Mouse (Mus musculus) adrenal gland (tissue): ENCODE data around the gene Dip2b.

Experiments used
- intact Hi-C: fragments of 180-260 bp; cut with DNase I; formaldehyde crosslinking; loops from one replicate; pipeline ENCODE4 v1.15.1; 2025

The Dip2b gene

DNA sequence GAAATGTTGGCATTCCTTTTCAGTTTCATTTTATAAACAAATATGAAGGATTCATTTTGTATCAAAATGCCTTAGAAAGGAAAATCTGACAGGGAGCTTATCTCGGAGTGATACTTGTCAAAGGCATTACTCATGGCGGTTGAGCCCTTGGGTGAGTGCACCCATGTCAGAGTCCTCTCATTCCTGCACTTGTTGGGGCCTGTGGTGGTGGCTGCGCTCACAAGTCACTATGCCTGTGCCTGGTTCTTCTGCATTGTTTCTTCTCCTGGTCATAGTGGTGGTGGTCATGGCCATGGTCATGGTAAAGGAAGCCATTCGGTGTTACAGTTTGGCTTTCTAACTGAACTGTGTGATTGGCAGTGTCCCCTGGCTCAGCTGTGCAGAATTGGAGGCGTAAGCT, 44.3 kb downstream of the Dip2b start:
- intact Hi-C loops, result loop anchor here (5.0 kb wide), 1 partner anchor 40 kb away; no protein-coding TSS in a partner anchor

DNA sequence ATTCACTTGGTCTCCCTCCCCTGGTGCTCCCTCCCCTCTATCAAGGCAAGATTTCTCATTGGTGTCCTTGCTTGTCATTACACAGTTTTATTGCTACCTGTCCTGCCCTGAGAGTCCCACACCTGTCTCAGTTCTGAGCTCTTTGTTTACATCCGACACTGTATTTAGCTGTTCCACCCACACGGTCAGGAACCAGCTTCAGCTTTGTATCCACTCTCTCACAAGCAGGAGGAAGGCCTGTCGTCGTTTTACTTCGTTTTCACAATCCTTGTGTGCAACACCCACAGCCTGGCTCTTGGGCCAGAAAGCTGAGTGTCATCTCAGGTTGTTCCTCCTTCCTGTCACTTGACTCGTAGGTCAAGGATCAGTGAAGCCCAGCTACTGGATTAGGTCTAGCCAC, 45.4 kb downstream of the Dip2b start:
- intact Hi-C loops, result loop anchor here (5.0 kb wide), 1 partner anchor 42 kb away; no protein-coding TSS in a partner anchor

DNA sequence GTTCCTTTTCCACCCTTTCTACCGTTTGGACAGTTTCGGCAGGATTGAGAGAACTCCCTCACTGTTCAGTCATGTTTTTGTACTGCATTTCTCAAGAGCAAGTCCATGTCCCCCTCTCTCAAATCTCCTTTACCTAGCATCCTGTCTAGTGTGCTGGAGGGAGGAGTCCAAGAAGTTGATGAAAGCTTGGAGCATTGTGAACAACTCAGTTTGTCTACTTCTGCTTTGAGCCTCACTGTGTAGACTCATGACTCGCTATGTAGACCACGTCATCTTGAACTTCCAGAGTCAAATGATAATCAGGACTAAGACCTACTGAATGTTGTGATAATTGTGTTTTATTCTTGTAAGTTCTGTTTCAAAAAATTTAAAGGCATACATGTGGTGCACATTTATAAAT, 46.4 kb downstream of the Dip2b start:
- intact Hi-C loops, result loop anchor here (5.0 kb wide), 1 partner anchor 43 kb away; no protein-coding TSS in a partner anchor

DNA sequence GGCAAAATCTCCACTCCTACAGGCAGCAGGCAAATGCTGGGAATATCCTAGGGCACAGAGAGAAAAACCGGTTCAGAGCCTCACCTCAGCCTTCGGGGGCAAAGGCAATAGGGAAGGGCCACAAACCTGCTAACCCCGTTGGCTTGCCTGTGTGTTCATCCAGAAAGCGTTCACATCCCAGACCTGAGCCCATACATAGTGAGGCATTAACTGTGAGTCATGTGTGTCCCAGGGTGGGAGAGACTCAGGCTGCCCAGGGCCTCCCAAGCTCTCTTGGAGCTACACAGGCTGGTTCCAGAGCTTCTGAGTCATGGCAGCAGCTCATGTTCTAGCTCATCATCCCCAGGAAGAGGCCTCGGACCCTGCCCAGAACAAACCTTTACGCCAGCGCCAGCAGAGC, 49.6 kb downstream of the Dip2b start:
- intact Hi-C loops, result no loop called here

DNA sequence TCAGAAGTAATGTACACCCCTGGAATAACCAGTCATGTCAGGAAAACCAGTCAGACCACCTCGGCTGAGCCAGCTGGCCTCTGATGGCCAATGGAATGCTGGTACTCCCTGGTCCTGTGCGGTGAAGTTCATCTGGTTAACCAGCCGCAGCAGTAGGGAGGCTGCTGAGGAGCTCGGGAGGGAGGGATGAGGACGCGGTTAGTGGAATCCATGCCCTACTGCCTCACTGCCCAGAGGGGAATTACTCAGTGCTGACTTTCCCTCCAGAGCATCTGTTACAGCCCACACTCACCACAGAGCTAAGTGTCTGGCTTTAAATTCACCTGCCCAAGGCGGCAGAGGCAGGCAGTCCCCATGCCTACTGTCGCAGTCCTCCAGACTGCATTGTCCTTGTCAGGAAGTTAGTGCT, 51.2 kb downstream of the Dip2b start:
- intact Hi-C loops, result no loop called here

DNA sequence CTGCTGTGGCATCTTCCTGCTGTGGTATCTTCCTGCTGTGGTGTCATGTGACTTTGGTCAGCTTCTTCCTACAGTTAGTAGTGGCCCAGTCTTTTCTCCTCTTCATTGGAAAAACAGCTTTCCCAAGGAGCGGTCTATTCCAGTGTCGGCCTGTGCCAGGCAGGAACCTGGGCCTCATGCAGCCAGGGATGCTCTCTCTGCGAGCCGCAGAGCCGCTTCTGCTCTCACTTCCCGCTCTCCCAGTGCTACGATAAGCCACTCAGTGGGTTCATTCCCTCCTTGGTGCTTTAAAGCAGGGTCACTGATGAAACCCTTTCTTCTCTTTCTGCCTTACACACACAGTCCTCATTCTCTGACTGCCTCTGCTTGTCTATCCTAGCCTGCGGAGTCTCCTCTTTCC, 53.4 kb downstream of the Dip2b start:
- intact Hi-C loops, result no loop called here

DNA sequence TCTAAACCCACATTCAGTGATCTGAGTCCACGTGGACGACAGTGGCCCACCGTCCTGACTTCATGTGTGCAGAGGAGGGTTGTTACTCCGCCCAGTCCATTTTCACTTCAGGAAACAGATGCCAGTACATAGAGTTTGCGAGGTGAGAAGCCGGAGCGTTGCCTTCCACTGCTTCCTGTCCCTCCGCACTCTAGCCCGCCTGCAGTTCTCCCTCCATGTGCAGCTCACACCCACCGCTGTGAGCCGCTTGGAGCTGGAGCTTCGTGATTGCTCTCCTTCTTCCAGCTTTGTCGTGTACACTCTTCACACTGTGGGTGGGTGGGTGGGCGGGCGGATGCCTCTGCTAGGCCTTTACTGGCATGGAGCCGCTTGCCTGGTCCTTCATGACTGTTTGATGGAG, 53.8 kb downstream of the Dip2b start:
- intact Hi-C loops, result no loop called here

DNA sequence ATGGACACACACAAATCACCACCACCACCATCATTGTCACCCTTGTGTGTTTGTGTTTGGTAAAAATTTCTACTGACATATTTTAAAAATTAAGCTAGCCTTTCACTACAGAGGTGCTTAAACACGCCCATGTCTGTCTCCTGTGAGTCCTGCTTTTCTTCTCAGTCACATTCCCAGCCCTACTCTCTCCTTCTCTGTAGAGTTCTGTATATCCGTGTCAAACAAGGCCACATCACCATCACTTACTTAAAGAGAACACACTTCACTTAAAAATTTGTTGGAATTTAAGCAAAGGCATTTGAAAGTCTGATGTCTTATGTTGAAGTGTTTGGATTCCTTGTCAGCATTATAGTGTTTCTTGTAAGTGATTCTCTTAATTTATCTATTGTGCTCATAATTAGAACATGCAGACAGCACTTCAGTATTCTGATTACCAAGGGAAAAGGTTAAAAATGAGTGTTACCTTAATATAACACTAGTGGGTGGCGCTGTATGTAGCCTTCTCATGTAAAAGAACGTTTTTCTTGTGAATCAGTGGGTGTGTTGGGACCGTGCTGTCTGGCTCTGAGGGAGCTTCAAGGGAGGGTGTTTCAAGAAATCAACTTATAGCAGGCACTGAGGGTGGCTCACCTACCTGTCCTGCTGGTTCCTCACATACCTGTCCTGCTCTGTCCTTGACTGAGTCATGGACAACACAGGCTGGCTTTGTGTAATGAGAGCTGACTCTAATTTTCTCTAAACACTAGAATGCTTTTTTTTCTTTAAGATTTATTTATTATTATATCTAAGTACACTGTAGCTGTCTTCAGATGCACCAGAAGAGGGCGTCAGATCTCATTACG, 58.3 kb downstream of the Dip2b start:
- intact Hi-C loops, result no loop called here

DNA sequence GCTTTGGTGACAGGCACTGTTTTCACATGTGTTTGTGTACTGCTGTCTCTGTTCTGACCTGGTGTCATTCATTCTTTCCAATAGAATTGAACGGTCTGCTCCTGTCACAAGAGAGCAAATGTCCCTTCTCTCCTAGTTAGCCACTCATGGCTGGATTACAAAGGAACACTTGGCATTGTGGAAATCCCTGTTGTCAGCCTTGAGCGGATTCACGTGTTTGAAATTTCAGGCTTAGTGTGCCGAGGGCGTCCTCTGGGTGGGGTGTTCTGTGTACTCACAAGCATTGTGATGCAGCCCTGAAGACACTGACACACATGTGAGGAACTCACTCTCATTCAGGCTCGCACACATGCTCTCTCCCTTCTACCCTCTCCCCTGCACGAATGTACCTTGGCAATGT, 61.9 kb downstream of the Dip2b start:
- intact Hi-C loops, result no loop called here

DNA sequence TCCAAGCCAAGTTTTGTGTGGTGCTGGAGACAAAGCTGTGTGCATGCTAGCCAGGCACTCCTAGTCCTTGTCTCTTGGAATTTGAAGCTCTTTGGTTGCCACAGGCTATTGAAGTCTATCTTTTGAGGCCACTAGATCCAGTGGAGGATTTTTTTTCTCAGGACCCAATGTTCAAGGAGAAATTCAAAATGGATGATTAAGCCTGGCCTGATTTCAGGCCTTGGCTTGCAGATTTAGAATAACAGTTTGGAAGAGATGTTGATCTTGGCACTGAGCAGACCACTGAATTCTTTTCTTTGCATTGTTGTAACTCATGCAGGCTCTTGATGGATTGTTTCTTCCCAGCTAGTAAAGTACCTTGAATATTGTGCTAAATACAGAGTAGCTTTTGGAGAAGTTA, 62.7 kb downstream of the Dip2b start:
- intact Hi-C loops, result no loop called here

DNA sequence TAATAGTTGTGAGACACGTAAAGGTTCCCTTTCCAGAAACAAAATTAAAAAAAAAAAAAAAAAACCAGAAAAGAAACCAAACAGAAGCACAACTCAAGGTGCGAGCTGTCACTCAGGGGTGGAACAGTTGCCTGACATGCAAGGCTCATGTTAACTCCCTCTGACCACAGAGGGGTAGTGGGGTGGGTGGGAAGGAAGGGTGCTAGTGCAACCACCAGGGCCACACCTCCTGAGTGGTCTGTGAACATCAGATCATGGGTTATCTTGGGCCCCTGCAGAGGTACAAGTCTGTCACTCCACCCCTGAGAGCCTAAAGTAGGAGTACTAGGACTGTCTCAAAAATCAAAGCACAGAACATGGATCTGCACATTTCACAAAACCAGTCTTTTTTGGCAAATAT, 65.7 kb downstream of the Dip2b start:
- intact Hi-C loops, result no loop called here

DNA sequence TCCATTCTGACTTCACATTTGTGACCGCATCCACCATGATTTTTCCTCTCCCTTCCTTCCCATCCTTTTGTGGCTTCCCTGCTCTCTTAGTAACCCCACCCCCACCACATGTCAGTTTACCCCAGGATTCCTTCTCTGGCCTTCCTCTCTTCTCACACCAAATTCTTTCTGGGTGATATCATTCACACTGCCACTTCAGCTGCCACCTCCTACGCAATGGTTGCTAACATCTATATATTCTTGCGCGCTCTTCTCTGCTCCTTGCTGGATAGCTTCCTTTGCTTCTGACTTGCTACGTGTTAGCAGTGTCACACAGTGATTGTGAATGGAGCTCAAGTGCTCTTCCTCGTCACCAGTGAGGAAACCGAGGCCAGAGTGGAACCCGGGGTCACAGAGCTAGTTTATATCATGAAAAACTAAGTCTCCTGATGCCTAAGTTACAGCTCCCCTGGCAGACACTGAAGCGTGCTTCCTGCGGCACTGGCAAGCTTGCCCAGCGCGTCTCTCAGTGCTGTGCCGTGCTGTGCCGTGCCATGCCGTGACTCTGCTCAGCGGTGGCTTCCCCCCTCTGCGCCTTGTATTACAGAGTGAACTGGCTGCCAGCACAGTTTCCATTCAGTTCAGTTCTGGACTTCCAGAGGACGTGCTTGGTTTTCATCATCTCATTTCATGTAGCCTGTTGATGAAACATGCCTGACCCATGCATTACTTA, 69.8 kb downstream of the Dip2b start:
- intact Hi-C loops, result no loop called here

DNA sequence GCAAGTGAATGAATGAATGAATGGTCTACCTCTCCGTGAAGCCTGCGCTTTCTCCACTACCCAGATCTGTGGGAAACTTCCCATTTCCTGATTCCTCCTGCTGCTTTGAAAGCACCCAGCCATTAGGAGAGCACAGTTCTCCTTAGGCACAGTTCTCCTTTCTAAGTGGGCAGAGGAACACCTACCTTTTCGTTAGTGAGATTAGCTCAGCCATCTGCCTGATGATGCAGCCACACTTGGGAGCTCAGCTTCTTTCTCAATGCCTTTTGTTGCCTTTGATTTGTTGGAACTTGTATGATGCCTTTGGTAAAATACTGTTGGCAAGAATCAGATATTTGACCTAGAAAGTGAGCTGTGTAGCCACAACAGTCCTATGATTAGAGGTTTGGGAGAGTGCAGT, 71.5 kb downstream of the Dip2b start:
- intact Hi-C loops, result no loop called here

DNA sequence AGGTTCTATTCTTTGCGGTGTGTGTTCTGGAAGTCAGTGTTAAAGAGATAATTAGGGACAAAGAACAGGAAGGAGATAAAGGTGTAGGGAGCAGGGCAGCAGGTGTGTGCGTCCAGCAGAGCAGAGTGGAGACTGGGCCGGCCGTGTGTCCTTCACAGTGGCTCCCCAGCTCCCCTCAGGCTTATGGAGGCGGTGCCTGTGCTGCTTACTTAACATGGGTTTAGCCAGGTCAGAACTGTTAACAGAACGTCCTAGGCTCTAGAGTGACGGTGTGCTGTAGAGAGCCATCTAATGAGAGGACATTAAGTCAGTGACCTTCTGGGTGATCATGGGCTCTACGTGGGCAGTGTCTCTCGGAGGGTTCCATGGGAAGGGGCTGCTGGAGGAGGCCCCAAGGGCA, 73.4 kb downstream of the Dip2b start:
- intact Hi-C loops, result no loop called here

DNA sequence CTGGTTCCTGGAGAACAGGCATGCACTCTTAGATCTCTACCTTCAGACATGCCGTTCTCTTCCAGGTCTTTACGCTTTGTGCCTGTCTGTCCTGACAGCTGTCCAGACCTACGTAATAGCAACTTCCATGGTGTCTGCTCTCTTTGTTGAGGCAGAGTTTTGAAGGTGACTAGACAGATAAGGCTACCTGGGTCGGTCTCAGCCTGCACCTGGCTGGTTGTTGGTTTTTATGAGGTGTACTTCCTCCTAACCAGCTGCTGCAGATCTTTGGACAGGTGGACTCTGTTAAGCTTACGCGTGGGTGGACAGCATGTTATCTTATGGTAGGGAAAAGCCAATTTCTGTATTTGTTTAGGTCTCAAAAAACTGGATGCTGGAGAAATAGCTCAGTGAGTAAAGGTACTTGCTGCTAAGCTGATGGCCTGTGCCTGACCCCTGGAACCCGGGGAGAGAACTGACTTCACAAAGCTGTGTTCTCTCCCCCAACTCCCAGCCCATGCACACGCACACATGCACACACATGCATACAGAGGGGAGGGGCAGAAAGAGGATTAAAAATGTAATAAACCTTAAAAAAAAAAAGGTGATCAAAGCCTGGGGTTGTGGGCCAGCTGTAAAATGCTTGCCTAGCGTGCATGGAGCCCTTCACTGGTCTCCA, 74.0 kb downstream of the Dip2b start:
- intact Hi-C loops, result no loop called here

DNA sequence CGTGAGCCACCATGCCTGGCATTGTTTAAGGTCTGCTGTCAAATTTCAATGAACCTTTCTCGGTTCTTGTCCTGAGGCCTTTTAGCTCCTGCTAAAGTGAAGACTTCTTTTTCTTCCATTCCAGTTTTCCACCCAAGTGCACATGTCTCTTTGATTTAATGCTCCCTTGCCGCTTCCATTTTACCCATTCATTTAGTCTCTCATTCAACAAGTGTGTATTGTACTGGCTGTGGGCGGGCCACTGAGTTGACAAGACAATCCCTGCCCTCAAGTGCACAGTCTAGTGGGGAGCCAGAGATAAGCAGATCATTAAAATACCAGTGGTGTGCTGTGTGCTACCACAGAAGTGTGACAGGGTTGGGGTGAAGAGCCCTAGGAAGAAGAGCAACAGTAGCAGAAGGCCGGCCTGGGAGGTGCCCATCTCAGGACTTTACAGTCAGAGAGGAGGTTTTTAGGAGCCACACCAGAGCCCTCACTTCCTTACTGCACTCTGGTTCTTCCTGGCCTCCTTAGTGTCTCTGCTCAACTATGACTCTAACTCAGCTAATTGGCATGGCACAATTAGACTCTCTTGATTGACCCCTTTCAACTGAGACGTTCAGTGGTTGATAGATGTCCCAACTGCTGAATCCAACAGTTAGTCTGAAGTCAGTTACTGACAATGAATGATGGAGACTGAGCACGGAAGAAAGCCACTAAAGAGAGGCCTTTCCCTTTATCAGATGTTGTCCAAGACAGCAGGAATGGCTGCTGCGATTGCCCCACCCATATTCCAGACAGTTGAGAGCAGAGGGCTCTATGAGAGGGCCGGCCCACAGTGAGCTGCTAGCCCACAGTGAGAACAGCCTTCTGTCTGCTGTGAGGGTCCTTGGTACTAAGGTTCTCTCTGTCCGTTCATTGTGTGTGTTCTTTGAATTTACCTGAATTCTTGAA, 75.1 kb downstream of the Dip2b start:
- intact Hi-C loops, result no loop called here

DNA sequence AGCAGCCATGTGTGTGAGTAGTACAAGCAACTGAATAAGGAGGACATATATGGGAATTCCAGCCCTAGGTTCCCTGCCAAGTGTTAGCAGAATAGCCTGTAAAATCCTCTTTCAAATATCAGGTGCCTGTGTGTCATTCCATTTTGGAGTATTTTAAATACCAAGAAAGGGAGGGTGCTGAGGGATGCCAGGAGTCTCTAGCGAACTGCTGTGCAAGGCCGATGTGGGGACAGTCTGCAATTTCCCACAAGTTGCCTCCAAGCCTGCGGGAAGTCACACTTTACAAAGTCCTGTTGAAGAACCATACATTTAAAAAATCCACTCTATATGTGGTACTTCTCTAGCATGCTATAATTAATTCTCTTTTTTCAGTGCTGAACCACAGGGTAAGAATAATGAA, 77.0 kb downstream of the Dip2b start:
- intact Hi-C loops, result no loop called here

DNA sequence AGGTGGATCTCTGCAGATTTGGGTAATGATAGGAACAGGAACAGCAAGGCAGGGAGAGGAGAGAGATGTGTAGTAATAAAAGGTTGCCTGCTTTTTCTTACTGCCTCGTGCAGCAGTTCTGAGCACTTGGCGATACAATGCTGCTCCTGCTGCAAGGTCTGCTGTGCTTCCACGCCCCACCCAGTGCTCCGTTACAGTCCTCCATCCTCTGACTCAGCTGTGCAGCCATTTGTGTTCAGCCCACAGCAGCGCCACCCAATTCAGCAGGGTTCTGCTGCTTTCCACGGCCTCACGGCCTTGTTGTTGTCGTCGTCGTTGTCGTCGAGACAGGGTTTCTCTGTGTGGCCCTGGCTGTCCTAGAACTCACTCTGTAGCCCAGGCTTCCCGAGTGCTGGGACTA, 77.9 kb downstream of the Dip2b start:
- intact Hi-C loops, result no loop called here

DNA sequence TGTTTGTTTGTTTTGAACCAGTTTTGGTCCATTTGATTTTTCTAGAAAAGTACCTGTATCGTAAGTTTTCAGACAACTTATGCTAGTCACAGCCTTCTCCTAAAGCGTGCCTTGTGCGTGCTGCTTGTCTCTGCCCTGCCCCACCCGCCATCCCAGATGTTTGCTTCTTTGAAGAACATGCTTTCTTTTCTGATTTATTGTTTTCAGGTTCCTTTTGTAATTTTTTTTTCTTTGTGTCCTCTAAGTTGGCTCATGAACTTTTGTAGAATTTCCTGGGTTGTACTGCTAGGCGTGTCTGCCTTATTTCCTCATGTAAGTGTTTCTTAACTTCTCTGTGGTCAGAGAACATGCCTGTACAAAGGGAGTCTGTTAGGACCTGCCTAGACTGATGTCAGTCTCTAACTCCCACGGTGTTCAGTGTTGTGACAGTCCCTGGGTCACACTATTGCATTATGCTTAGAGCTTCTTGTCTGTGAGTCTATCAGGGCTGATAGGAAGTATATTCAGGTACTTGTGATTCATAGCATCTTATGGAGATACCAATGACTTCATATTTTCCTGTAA, 80.8 kb downstream of the Dip2b start:
- intact Hi-C loops, result no loop called here

DNA sequence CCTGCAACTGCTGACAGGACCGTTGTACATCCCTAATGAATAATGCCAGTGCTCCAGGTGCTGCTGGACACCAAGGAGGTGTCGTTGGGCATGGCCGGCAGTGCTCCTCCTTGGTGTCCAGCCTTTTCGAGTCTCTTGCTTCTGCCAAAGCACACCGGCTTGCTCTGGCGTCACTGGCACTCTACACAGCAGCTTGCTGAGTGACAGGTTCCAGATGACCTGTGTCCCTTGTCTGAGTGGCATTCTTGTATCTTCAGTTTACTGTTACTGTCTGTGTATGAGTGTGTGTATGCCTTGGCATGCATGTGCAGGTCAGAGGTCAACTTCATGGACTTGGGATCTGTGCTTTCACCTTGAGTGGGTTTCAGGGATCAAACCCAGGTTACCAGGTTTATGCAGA, 83.0 kb downstream of the Dip2b start:
- intact Hi-C loops, result no loop called here

DNA sequence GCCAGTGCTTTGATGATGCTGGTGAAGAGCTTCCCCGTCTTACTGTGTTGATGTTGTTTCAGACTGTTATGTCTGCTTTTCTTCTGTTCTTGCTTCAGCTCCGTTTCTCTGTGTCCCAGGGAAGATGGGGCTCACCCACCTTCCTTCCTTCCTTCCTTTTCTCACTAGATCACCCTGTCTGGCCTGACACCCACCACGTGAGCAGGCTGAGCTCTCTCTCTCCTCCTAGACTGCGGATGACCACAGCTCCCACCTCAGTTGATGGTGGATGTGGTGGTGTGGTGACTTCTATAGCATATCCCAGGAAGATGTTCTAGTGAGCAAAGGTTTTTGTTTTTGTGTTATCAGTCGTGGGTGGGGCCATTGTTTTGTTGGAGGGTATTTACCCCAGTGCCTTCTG, 85.4 kb downstream of the Dip2b start:
- intact Hi-C loops, result no loop called here
